Comparison of ENCODE assay signal across 28 mouse cellular contexts in the genomic region with DNA sequence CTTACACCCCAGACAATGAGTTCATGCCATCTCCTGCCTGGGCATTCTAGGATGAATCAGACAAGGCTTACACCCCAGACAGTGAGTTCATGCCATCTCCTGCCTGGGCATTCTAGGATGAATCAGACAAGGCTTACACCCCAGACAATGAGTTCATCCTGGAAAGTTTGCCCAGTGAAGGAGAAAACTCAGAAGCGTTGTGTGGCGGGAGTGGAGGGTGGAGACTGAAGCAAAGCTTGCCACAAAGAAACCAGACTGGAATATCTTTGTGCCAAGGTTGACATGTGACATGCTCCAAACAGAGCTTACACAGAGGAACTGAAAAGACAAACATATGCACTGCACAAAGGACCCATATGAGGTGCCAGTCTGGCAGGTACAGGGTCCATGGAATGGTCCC.
DNase-seq lines count a peak whose midpoint lies in the region; ATAC-seq and TF ChIP-seq lines count a peak whose summit lies in the region.
"Had no signal": no experiment of that assay in that cellular context is flagged by ENCODE, and none has a peak within 500 bp of the region (broad histone marks: within the 10 kb centered on the region; RNA-seq: fewer than 3 reads in every experiment).

No protein-coding gene starts in this region.

- no peak overlapping the region for H3K4me2 ChIP-seq in forebrain, postnatal 0 days (ENCODE audit: low read depth)
- H3K4me2 ChIP-seq in forebrain, embryonic 12.5 days = no peak overlapping the region
- H3K4me2 ChIP-seq: embryonic facial prominence, embryonic 13.5 days; embryonic facial prominence, embryonic 15.5 days; forebrain, embryonic 15.5 days had no signal

- peak; percentile 7 for DNase-seq in adrenal gland, adult 2 months
- no peak for DNase-seq in adrenal gland, adult 18-20 months (ENCODE audit: low spot score in 2 of 2)
- no peak for DNase-seq in forebrain, postnatal 0 days
- peak; percentile 73 for DNase-seq in Muller cell, postnatal 12 days (ENCODE audit: inconsistent ontology term)
- peak; percentile 27 for DNase-seq in brain, embryonic 14.5 days (ENCODE audit: low read depth)
- no peak for DNase-seq in kidney, adult 2 months
- DNase-seq in neural tube, embryonic 10.5 days (ENCODE audit: extremely low spot score, low spot score) = no peak
- DNase-seq: adrenal gland, adult 8-10 months; adrenal gland, postnatal 14 days; adrenal gland, postnatal 36 days; B cell, adult 2 months; cerebellum, adult 11 months; cerebellum, adult 18-20 months; cerebellum, adult 8-10 months; cerebellum, adult 9-11 months; cerebellum, postnatal 14 days; cerebellum, postnatal 36 days; embryo, embryonic 11 days had no signal

- H3K36me3 ChIP-seq in forebrain, postnatal 0 days (ENCODE audit: insufficient read depth) = no peaks in the 10 kb centered on the region
- H3K36me3 ChIP-seq in forebrain, embryonic 12.5 days (replicated peaks) = no peaks in the 10 kb centered on the region
- no peaks in the 10 kb centered on the region for H3K36me3 ChIP-seq in kidney, adult 2 months (ENCODE audit: control insufficient read depth, insufficient read depth, low read length)
- H3K36me3 ChIP-seq: embryonic facial prominence, embryonic 13.5 days; embryonic facial prominence, embryonic 15.5 days; forebrain, embryonic 10.5 days; forebrain, embryonic 15.5 days; G1E had no signal

- H3K9ac ChIP-seq in forebrain, postnatal 0 days = no peak overlapping the region
- H3K9ac ChIP-seq in forebrain, embryonic 12.5 days = no peak overlapping the region
- H3K9ac ChIP-seq: embryonic facial prominence, embryonic 13.5 days; embryonic facial prominence, embryonic 15.5 days; forebrain, embryonic 15.5 days had no signal

- 53% methylated on average over 2 of the region's 2 CpGs for WGBS in forebrain, postnatal 0 days
- 95% methylated on average over 2 of the region's 2 CpGs for WGBS in forebrain, embryonic 12.5 days
- WGBS in kidney, adult 2 months = 85% methylated on average over 2 of the region's 2 CpGs

- no peak for TF ChIP-seq POLR2A in brain, embryonic 14.5 days (IDR thresholded peaks at IDR 0.05; ENCODE audit: borderline replicate concordance, extremely low read depth, insufficient read depth, insufficient read length, poor library complexity, severe bottlenecking)
- TF ChIP-seq POLR2A in kidney, adult 2 months (IDR thresholded peaks at IDR 0.05; ENCODE audit: low read depth, low read length) = no peak

- H3K4me3 ChIP-seq in forebrain, postnatal 0 days (ENCODE audit: low read depth, low read length) = no peak overlapping the region
- H3K4me3 ChIP-seq in forebrain, embryonic 12.5 days (replicated peaks) = no peak overlapping the region
- no peak overlapping the region for H3K4me3 ChIP-seq in kidney, adult 2 months (ENCODE audit: insufficient read depth, low read depth, low read length)
- H3K4me3 ChIP-seq: embryonic facial prominence, embryonic 13.5 days; embryonic facial prominence, embryonic 15.5 days; erythroblast, embryonic 14.5 days; forebrain, embryonic 10.5 days; forebrain, embryonic 15.5 days had no signal

- TF ChIP-seq CTCF in forebrain, postnatal 0 days (IDR thresholded peaks at IDR 0.05; ENCODE audit: low read depth) = no peak
- no peak for TF ChIP-seq CTCF in brain, embryonic 14.5 days (IDR thresholded peaks at IDR 0.05; ENCODE audit: borderline replicate concordance, extremely low read depth, insufficient read depth, insufficient read length)
- TF ChIP-seq CTCF in kidney, adult 2 months (conservative IDR thresholded peaks at IDR 0.05; ENCODE audit: insufficient read depth, insufficient read length, low read depth, low read length) = no peak

- no peak overlapping the region for H3K27ac ChIP-seq in forebrain, postnatal 0 days (ENCODE audit: low read depth, low read length)
- H3K27ac ChIP-seq in forebrain, embryonic 12.5 days = no peak overlapping the region
- H3K27ac ChIP-seq in kidney, adult 2 months (ENCODE audit: insufficient read depth, low read depth, low read length) = no peak overlapping the region
- H3K27ac ChIP-seq: embryonic facial prominence, embryonic 13.5 days; embryonic facial prominence, embryonic 15.5 days; forebrain, embryonic 10.5 days; forebrain, embryonic 15.5 days had no signal

- H3K27me3 ChIP-seq in forebrain, postnatal 0 days (ENCODE audit: insufficient read depth, low read length) = no peaks in the 10 kb centered on the region
- no peaks in the 10 kb centered on the region for H3K27me3 ChIP-seq in forebrain, embryonic 12.5 days
- no peaks in the 10 kb centered on the region for H3K27me3 ChIP-seq in kidney, adult 2 months (replicated peaks; ENCODE audit: control insufficient read depth, insufficient read depth, low read length)
- H3K27me3 ChIP-seq: CH12.LX; embryonic facial prominence, embryonic 13.5 days; embryonic facial prominence, embryonic 15.5 days; forebrain, embryonic 15.5 days had no signal

- no peaks in the 10 kb centered on the region for H3K9me3 ChIP-seq in forebrain, postnatal 0 days (ENCODE audit: low read length)
- H3K9me3 ChIP-seq in forebrain, embryonic 12.5 days = no peaks in the 10 kb centered on the region
- H3K9me3 ChIP-seq: embryonic facial prominence, embryonic 13.5 days; embryonic facial prominence, embryonic 15.5 days; forebrain, embryonic 10.5 days; forebrain, embryonic 15.5 days had no signal

- H3K4me1 ChIP-seq in forebrain, postnatal 0 days (ENCODE audit: insufficient read depth) = no peaks in the 10 kb centered on the region
- no peaks in the 10 kb centered on the region for H3K4me1 ChIP-seq in forebrain, embryonic 12.5 days
- H3K4me1 ChIP-seq in kidney, adult 2 months (ENCODE audit: control insufficient read depth, insufficient read depth, low read length) = no peaks in the 10 kb centered on the region
- H3K4me1 ChIP-seq: embryonic facial prominence, embryonic 13.5 days; embryonic facial prominence, embryonic 15.5 days; forebrain, embryonic 10.5 days; forebrain, embryonic 15.5 days had no signal

- 0 out of 2 replicates have a peak, but pooled peaks have one; percentile 23 for ATAC-seq in forebrain, postnatal 0 days
- no peak for ATAC-seq in forebrain, embryonic 12.5 days (ENCODE audit: low FRiP score)
- ATAC-seq: activated CD4-positive, CD25-positive, alpha-beta regulatory T cell, adult 4 months; CD4-positive, CD25-positive, alpha-beta regulatory T cell, adult 4 months; forebrain, embryonic 15.5 days had no signal

Comparison
In these comparisons a context has a peak if more than half of its experiments do, and no peak if none do; other contexts are left out.
1. DNase-seq: peak in adrenal gland, adult 2 months (single experiment), Muller cell, postnatal 12 days (single experiment) and brain, embryonic 14.5 days (single experiment); none in adrenal gland, adult 18-20 months (0 of 2), forebrain, postnatal 0 days (single experiment), kidney, adult 2 months (single experiment) and neural tube, embryonic 10.5 days (single experiment).